Mouse (Mus musculus) stomach, embryonic 15.5 days (tissue): ENCODE data around the gene Igfn1. TPM values are rescaled to one million over a fixed set of nuclear protein-coding genes. Genes with fewer than 3 reads are reported as not detected.

Experiments
- ATAC-seq: fragments of 200-750 bp; cut with Nextera tagmentation; 2 replicates; pipeline ENCODE4 v1.8.0; 2017; ENCODE audit warnings: low read depth, moderate number of reproducible peaks, moderate TSS enrichment; ENCODE audit not compliant: insufficient read depth, low FRiP score
- H3K27ac ChIP-seq: fragments of 300-500 bp; sonication (generic); 2 replicates; pipeline ENCODE4 v1.5.1; 2015; ENCODE audit warnings: mild to moderate bottlenecking, inconsistent platforms
- H3K27me3 ChIP-seq: fragments of 300-500 bp; sonication (generic); replicated peaks from 2 replicates; pipeline ENCODE4 v1.6.1; 2015; ENCODE audit warnings: inconsistent platforms
- H3K36me3 ChIP-seq: fragments of 300-500 bp; sonication (generic); 2 replicates; pipeline ENCODE4 v1.6.1; 2015; ENCODE audit warnings: inconsistent platforms
- H3K4me1 ChIP-seq: fragments of 300-500 bp; sonication (generic); 2 replicates; pipeline ENCODE4 v1.6.1; 2015; ENCODE audit warnings: inconsistent platforms
- H3K4me2 ChIP-seq: fragments of 300-500 bp; sonication (generic); 2 replicates; pipeline ENCODE4 v1.6.1; 2015; ENCODE audit warnings: mild to moderate bottlenecking, inconsistent platforms
- H3K4me3 ChIP-seq: fragments of 300-500 bp; sonication (generic); replicated peaks from 2 replicates; pipeline ENCODE4 v1.5.1; 2015; ENCODE audit warnings: inconsistent platforms
- H3K9ac ChIP-seq: fragments of 300-500 bp; sonication (generic); 2 replicates; pipeline ENCODE4 v1.6.1; 2015; ENCODE audit warnings: inconsistent platforms
- H3K9me3 ChIP-seq: fragments of 300-500 bp; sonication (generic); 2 replicates; pipeline ENCODE4 v1.6.1; 2016; ENCODE audit warnings: inconsistent platforms
- WGBS: fragments of 180-500 bp; shearing (Covaris S2); methylation state at CpG from one replicate; pipeline ENCODE4 v1.1.7; 2015; 5-methylcytosine and 5-hydroxymethylcytosine counted together
- polyA plus RNA-seq: library from polyadenylated mRNA; unstranded; fragments of >200 nt; fragmentation: Nextera tagmentation; extraction: Ambion mirVana; gene quantifications from 2 replicates; pipeline ENCODE4 v1.2.1, GENCODE M21; 2015

Gene Igfn1
- polyA plus RNA-seq, 1 experiment from 2014 or later, result 0.09 TPM

DNA sequence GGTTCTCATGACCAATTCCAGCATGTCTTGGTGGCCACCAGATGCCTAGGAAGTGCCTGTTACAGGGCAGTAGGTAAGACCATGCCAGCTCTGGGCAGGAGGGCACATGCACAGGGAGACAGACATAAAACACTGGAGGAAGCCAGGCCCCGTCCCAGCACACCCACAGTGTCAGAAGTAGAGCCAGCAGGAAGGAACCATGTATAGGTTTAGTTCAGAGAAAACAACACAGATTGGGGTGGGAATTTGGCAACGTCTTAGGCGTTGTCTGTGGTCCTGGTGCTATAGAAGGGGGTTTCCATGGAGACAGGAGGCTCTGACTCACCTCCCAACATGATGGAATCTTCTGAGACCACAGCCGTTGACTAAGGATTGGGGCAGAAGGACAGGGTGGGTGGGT, 59.9 kb downstream of the Igfn1 start:
- Histone ChIP-seq H3K9me3 (no peaks in the 10 kb centered on the region), H3K27ac (no peak overlapping the region), H3K36me3 (no peaks in the 10 kb centered on the region), H3K27me3 (peaks cover 4% of the 10 kb centered on the region), H3K4me2 (no peak overlapping the region), H3K9ac (no peak overlapping the region), H3K4me3 (no peak overlapping the region), H3K4me1 (0 out of 2 replicates have a peak, but pooled peaks cover 2% of the 10 kb centered on the region)
- 57% methylated on average over 4 of the region's 4 CpGs for WGBS
- no peak for ATAC-seq

DNA sequence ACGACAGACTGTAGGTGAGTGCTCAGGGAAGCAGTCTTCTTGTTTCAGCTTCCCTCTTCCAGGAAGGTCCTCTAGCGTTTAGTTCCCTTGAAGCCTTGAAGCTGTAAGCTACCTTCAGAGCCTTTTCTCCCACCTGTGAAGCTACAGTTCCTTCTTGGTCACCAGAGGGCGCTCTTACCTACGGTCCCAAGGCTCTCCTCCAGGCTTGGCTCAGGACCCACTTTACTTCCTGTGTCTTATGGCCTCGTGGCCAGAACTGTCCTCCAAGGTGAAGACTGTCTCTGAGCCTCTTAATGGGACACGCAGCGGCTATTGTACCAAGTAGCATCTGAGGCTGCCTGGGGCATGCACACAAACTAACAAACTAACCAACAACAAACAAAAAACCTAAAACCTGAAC, 60.4 kb downstream of the Igfn1 start:
- H3K27me3 ChIP-seq, result peaks cover 4% of the 10 kb centered on the region
- 9% methylated on average over 7 of the region's 7 CpGs for WGBS
- H3K4me3 ChIP-seq, result no peak overlapping the region
- no peak overlapping the region for H3K9ac ChIP-seq
- no peaks in the 10 kb centered on the region for H3K36me3 ChIP-seq
- H3K9me3 ChIP-seq, result no peaks in the 10 kb centered on the region
- ATAC-seq, result no peak
- 0 out of 2 replicates have a peak, but pooled peaks cover 2% of the 10 kb centered on the region for H3K4me1 ChIP-seq
- H3K27ac ChIP-seq, result no peak overlapping the region
- H3K4me2 ChIP-seq, result no peak overlapping the region

DNA sequence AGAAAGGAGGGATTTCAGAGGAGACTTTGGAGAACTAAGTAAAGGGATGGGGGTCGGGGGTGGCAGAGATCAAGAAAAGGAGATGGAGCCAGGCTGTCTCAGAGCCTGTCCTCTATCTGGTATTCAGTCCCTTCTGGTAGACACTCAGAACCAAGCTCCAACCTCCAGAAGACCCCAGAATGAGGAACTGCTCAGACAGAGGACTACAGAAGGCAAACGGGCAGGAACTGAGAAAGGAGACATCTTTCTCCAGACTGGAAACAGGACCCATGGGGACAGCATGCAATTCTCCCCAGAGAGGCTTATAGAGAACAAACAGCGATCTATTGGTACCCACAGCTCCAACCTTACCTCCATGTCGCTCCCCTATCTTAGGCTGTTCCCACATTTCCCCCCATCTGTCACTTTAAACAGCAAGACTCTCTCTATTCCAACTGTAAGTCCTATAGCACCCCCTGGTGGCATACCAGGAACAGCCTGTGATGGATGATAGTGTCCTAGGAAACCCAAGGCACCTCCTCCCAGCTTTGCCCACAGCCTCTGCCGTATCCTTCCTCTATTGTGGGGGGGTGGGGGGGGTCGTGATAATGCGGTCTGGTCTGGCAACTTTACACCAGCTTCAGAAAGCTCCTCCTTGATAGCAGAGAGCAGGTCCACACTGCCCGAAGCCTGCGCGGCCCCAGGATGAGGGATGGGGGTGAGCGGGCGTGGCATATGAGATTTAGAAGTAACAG, 61.4 kb downstream of the Igfn1 start:
- Histone ChIP-seq H3K4me2 (no peak overlapping the region), H3K9ac (no peak overlapping the region), H3K4me3 (no peak overlapping the region), H3K36me3 (no peaks in the 10 kb centered on the region), H3K27ac (no peak overlapping the region), H3K9me3 (no peaks in the 10 kb centered on the region), H3K27me3 (peaks cover 4% of the 10 kb centered on the region), H3K4me1 (0 out of 2 replicates have a peak, but pooled peaks cover 2% of the 10 kb centered on the region)
- no peak; the same call in 1 of the 2 replicates for ATAC-seq
- WGBS, result 42% methylated on average over 12 of the region's 12 CpGs

DNA sequence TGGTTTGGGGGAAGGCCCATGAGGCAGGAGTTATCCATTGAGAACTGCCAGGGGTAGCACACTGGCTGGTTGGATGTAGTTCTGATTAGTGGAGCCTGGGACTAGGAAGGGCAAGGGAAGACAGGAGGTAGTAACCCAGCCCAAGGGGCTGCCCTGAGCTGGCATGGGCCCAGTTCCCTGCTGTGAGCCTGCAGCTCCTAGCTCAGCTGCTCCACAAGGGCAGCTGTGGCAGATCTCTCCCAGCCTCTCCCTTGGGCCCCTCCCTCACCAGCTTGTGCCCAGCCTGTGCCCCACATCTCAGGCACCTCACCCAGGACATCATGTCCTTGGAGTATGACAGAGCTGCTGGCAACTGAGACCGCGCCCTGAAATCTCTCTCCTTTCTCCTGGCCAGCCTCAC, 62.4 kb downstream of the Igfn1 start:
- Histone ChIP-seq H3K4me1 (0 out of 2 replicates have a peak, but pooled peaks cover 2% of the 10 kb centered on the region), H3K27ac (no peak overlapping the region), H3K27me3 (peaks cover 4% of the 10 kb centered on the region), H3K9ac (no peak overlapping the region), H3K9me3 (no peaks in the 10 kb centered on the region), H3K4me3 (no peak overlapping the region), H3K4me2 (no peak overlapping the region), H3K36me3 (no peaks in the 10 kb centered on the region)
- no peak for ATAC-seq
- 97% methylated on average over 2 of the region's 2 CpGs for WGBS

DNA sequence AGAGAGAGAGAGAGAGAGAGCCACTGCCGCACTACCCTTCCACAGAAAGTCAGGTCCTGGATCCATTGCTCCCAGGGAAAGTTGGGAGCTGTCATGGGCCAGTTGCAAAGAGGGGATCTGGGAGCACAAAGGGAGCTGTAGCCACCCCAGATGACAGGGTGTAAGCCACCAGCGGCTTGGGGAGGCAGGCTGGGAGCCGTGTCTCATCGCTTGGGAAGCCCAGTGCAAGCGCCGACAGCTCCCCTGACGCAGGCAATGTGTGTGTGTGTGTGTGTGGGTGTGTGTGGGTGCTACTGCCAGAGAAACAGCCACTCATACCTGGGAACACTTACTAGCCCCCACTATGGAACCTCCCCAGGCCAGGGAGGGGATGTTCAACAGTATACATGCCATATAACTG, 64.0 kb downstream of the Igfn1 start:
- Histone ChIP-seq H3K27me3 (peaks cover 4% of the 10 kb centered on the region), H3K27ac (no peak overlapping the region), H3K9ac (no peak overlapping the region), H3K36me3 (no peaks in the 10 kb centered on the region), H3K4me3 (no peak overlapping the region), H3K9me3 (no peaks in the 10 kb centered on the region), H3K4me2 (no peak overlapping the region), H3K4me1 (0 out of 2 replicates have a peak, but pooled peaks cover 2% of the 10 kb centered on the region)
- 26% methylated on average over 7 of the region's 7 CpGs for WGBS
- ATAC-seq, result no peak

DNA sequence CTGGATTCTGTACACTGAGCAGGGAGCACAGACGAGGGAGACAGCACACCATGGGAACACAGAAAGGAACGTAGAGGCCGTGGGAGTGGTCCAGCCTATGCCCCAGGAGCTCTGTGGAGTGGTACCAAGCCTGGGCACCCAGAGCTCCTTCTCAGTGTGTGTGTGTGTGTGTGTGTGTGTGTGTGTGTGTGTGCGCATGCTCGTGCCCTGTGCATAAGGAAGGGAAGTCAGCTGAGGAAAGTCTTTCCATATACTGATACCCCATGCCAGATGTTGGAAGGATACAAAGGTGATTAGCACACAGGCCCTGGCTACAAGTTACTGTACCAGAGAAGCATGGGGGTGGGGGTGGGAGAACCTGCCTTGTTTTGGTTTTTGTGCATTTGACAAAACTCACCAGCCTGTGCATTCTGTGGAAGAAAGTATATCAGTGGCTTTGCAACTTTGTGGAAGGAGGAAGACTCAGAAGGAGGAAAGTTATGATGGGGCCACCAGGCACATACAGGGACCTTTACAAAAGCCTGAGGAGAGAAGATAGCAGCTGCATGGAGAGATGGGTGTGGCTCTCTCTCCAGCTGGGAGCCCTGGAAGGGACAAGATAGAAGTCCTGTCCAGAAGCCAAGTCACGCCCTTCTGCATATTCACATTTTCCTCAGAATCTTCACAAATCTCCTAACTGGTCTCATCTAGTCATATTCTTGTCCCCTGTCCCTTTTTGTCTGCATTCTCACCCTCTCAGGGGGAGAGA, 64.7 kb downstream of the Igfn1 start:
- Histone ChIP-seq H3K4me2 (no peak overlapping the region), H3K4me1 (0 out of 2 replicates have a peak, but pooled peaks cover 2% of the 10 kb centered on the region), H3K9ac (no peak overlapping the region), H3K36me3 (no peaks in the 10 kb centered on the region), H3K27ac (no peak overlapping the region), H3K27me3 (peaks cover 4% of the 10 kb centered on the region), H3K9me3 (no peaks in the 10 kb centered on the region), H3K4me3 (no peak overlapping the region)
- 62% methylated on average over 6 of the region's 6 CpGs for WGBS
- peak; percentile 88 for ATAC-seq

DNA sequence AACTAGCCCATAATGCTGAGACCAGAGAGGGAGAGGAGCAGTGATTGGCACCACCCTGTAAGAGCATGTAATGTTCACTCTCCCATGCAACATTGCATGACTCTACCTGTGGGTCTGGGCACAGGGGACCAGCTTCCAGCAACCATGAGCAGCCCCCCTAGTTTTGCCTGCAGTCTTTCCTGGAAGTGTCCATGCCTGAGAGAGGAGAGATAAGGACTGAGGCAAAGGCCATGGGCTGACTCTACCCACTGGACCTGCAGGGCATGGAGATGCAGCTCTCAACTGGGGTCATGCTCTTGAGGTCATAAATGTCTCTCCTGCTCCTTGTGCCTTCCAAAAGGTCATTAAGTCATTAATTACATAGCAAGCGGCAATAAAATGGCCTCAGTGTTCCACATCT, 70.1 kb downstream of the Igfn1 start:
- WGBS, result 81% methylated on average over 1 of the region's 1 CpGs
- Histone ChIP-seq H3K4me3 (no peak overlapping the region), H3K36me3 (no peaks in the 10 kb centered on the region), H3K27me3 (no peaks in the 10 kb centered on the region), H3K27ac (no peak overlapping the region), H3K4me2 (no peak overlapping the region), H3K9me3 (no peaks in the 10 kb centered on the region), H3K9ac (no peak overlapping the region), H3K4me1 (no peaks in the 10 kb centered on the region)
- ATAC-seq, result no peak

DNA sequence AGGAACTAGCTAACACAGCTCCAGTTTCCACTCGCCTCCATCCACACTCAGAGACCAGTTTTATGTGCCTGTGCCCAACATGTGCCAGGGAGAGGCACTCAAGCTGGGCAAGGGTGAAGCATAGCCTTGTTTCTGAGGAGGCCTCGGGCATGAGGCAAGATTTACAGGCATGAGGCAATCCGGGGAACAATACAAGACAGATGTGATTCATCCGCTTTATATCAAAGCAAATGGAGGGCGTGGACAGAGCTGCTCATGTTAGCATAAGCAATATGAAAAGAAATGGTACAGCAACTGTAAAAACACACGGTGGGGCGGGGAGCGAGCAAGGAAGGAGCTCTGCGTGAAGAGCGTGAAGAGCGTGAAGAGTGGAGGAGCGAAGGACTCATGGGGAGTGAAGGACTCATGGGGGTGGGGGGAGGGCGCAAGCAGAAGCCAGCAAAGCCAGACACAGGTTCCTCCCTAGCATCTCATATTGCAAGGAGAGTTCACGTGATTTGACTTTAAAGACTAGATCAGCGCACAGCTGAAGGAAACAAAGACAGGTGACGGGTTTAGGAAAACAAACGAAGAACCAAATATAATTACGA, 72.3 kb downstream of the Igfn1 start:
- H3K27ac ChIP-seq, result no peak overlapping the region

DNA sequence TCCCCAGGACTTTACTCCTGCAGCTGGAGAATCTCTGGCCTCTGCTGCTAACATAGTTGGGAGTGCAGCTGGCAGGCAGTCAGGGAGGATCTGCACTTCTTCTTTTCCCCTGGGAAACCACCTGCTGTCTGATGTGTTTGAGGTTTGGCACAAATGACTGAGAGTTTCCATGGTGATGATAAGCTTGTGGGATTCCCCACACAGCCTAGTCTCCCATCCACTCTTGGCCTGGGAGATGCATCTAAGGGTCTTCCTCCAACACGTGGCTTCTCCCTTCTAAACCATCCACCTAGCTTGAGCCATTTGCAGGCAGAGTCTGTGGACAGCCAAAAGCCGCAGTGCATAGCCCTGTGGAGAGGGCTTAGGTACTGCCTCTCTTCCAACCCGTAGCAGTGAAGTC, 76.3 kb downstream of the Igfn1 start:
- 56% methylated on average over 3 of the region's 3 CpGs for WGBS

More for the DNA sequence above, 72.3 kb downstream of the Igfn1 start:
- ATAC-seq, result no peak
- H3K9ac ChIP-seq, result no peak overlapping the region
- H3K36me3 ChIP-seq, result no peaks in the 10 kb centered on the region
- no peak overlapping the region for H3K4me3 ChIP-seq
- no peaks in the 10 kb centered on the region for H3K9me3 ChIP-seq
- H3K4me2 ChIP-seq, result no peak overlapping the region
- no peaks in the 10 kb centered on the region for H3K27me3 ChIP-seq
- H3K4me1 ChIP-seq, result 0 out of 2 replicates have a peak, but pooled peaks cover 3% of the 10 kb centered on the region
- WGBS, result 71% methylated on average over 18 of the region's 18 CpGs

DNA sequence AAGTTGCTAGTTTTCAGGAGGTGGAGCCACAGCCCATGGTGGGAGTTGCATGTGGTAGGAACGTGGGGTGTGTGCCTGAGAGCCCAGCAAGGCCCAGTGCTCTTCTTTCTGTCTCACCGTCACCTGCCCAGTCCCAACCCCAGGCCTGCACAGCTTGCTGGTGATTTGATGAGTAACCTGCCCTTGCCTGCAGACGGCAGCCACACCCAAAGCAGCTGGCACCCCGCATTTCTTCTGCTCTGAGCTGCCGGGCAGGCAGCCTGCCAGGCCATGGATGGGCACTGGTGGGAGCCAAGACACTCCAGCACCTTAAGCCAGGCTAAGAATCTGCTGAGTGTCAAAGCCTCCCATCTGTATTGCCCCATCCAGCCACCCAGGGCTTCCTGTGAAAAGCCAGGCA, 80.3 kb downstream of the Igfn1 start:
- no peak overlapping the region for H3K27ac ChIP-seq
- H3K36me3 ChIP-seq, result no peaks in the 10 kb centered on the region
- peaks cover 22% of the 10 kb centered on the region; the same call in 1 of the 2 replicates for H3K27me3 ChIP-seq
- H3K9ac ChIP-seq, result no peak overlapping the region
- 0 out of 2 replicates have a peak, but pooled peaks cover 3% of the 10 kb centered on the region for H3K4me1 ChIP-seq
- no peak overlapping the region for H3K4me3 ChIP-seq
- no peaks in the 10 kb centered on the region for H3K9me3 ChIP-seq
- no peak for ATAC-seq
- no peak overlapping the region for H3K4me2 ChIP-seq
- WGBS, result 65% methylated on average over 5 of the region's 5 CpGs

More for the DNA sequence above, 76.3 kb downstream of the Igfn1 start:
- no peak overlapping the region for H3K27ac ChIP-seq
- no peaks in the 10 kb centered on the region for H3K9me3 ChIP-seq
- H3K27me3 ChIP-seq, result no peaks in the 10 kb centered on the region
- H3K4me3 ChIP-seq, result no peak overlapping the region
- no peak overlapping the region for H3K4me2 ChIP-seq
- ATAC-seq, result peak; percentile 33; the same call in 1 of the 2 replicates
- no peaks in the 10 kb centered on the region for H3K36me3 ChIP-seq
- 0 out of 2 replicates have a peak, but pooled peaks cover 3% of the 10 kb centered on the region for H3K4me1 ChIP-seq
- H3K9ac ChIP-seq, result no peak overlapping the region

DNA sequence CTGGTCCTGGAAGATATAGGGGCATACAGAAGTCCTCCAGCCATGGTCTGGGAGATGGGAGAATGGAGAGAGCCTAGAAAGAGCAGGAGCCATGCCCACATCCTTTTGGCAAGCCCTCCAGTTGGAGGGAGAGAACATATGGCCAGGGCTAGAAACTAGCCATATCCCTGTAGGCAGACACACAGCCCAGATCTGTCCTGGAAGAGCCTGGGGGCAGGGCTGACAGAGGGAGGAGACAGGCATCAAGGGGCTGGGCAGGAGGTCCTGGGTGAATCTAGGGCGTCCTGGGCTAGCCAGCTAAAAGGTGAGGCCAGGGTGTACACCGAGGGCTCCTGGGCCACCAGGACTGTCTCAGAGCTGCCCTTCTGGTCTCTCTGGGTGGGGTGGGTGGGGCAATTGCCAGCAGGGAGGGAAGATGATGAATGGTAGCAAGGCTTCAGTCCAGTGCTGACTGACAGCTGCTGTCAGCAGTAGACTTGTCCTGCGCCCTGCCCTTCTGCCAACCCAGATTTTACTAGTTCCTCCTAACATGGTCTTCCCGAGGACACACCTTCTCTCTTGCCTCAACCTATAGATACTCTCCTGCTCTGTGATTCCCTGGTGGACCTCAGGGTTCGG, 81.7 kb downstream of the Igfn1 start:
- H3K9ac ChIP-seq, result no peak overlapping the region
- no peaks in the 10 kb centered on the region for H3K36me3 ChIP-seq
- ATAC-seq, result 0 out of 2 replicates have a peak, but pooled peaks have one; percentile 35
- no peaks in the 10 kb centered on the region for H3K4me1 ChIP-seq
- WGBS, result 62% methylated on average over 5 of the region's 5 CpGs
- H3K9me3 ChIP-seq, result no peaks in the 10 kb centered on the region
- peaks cover 33% of the 10 kb centered on the region for H3K27me3 ChIP-seq
- no peak overlapping the region for H3K4me3 ChIP-seq
- H3K27ac ChIP-seq, result no peak overlapping the region
- no peak overlapping the region for H3K4me2 ChIP-seq
